Mouse (Mus musculus) hindbrain, embryonic 16.5 days (tissue): Measurements from ENCODE around the gene Gimap7. TPM values are rescaled to one million over a fixed set of nuclear protein-coding genes. Genes with fewer than 3 reads are reported as not detected.

Experiments used
- ATAC-seq: fragments of 200-750 bp; cut with Nextera tagmentation; 2 replicates; pipeline ENCODE4 v1.8.0; 2017; ENCODE audit warnings: moderate TSS enrichment, moderate library complexity
- H3K27ac ChIP-seq: fragments of 300-500 bp; sonication (generic); 2 replicates; pipeline ENCODE4 v1.5.1; 2014; ENCODE audit warnings: low read depth, mild to moderate bottlenecking, control low read depth, low read length, moderate library complexity
- H3K27me3 ChIP-seq: fragments of 300-500 bp; sonication (generic); replicated peaks from 2 replicates; pipeline ENCODE4 v1.6.1; 2014; ENCODE audit warnings: low read length; ENCODE audit not compliant: control insufficient read depth, insufficient read depth
- H3K36me3 ChIP-seq: fragments of 300-500 bp; sonication (generic); 2 replicates; pipeline ENCODE4 v1.6.1; 2014; ENCODE audit warnings: mild to moderate bottlenecking, low read length, moderate library complexity, mixed read lengths; ENCODE audit not compliant: control insufficient read depth, insufficient read depth
- H3K4me1 ChIP-seq: fragments of 300-500 bp; sonication (generic); 2 replicates; pipeline ENCODE4 v1.6.1; 2014; ENCODE audit warnings: low read depth, low read length; ENCODE audit not compliant: control insufficient read depth, insufficient read depth
- H3K4me2 ChIP-seq: fragments of 300-500 bp; sonication (generic); 2 replicates; pipeline ENCODE4 v1.6.1; 2014; ENCODE audit warnings: mild to moderate bottlenecking, low read length, control low read depth, moderate library complexity
- H3K4me3 ChIP-seq: fragments of 300-500 bp; sonication (generic); 2 replicates; pipeline ENCODE4 v1.5.1; 2014; ENCODE audit warnings: mild to moderate bottlenecking, low read length, control low read depth, moderate library complexity
- H3K9ac ChIP-seq: fragments of 300-500 bp; sonication (generic); 2 replicates; pipeline ENCODE4 v1.6.1; 2014; ENCODE audit warnings: low read depth, mild to moderate bottlenecking, control low read depth, low read length, moderate library complexity
- H3K9me3 ChIP-seq: fragments of 300-500 bp; sonication (generic); 2 replicates; pipeline ENCODE4 v1.6.1; 2014; ENCODE audit warnings: mild to moderate bottlenecking, low read length, moderate library complexity; ENCODE audit not compliant: control insufficient read depth
- WGBS: fragments of 180-500 bp; shearing (Covaris S2); extraction: QIAGEN DNeasy Blood & Tissue Kit; methylation state at CpG from one replicate; pipeline ENCODE4 v1.1.7; 2014; 5-methylcytosine and 5-hydroxymethylcytosine counted together
- polyA plus RNA-seq: library from polyadenylated mRNA; unstranded; fragments of >200 nt; fragmentation: Nextera tagmentation; extraction: Ambion mirVana; gene quantifications from 2 replicates; pipeline ENCODE4 v1.2.1, GENCODE M21; 2015

Gene Gimap7
- polyA plus RNA-seq, 1 experiment from 2014 or later = not detected

- no peaks in the 10 kb centered on the region for H3K4me1 ChIP-seq
- no peak for ATAC-seq
- no peaks in the 10 kb centered on the region for H3K27me3 ChIP-seq
- H3K4me2 ChIP-seq = no peak overlapping the region
- no peak overlapping the region for H3K27ac ChIP-seq
- H3K36me3 ChIP-seq = no peaks in the 10 kb centered on the region
- H3K4me3 ChIP-seq = no peak overlapping the region
- no peaks in the 10 kb centered on the region for H3K9me3 ChIP-seq
- 82% methylated on average over 2 of the region's 2 CpGs for WGBS
- H3K9ac ChIP-seq = no peak overlapping the region
Measured at GRCm38 (mm10) chr6:48687077-48687476, 31.3 kb upstream of the Gimap7 start.

DNA sequence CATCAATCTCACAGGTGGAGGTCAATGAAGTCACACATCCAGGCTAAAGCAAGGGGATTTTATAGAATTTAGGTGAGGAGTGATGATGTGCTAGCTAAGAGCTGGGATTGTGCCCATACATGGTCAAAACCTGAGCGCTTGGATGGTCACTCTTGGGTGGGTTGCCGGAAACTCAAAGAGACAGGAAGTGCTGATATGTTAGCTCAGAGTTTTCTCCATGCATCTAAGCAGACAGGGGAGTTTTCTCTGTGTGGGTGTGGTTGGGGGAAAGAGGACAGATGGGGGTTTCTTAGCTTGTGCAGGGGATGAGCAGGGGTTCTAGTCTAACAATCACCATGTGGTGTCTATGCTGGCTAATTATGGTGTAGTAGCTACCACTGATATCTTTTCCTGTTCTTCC is 29.1 kb upstream of the Gimap7 start:
- ATAC-seq = no peak
- Histone ChIP-seq H3K4me1 (no peaks in the 10 kb centered on the region), H3K27me3 (no peaks in the 10 kb centered on the region), H3K4me2 (no peak overlapping the region), H3K27ac (no peak overlapping the region), H3K9me3 (no peaks in the 10 kb centered on the region), H3K36me3 (no peaks in the 10 kb centered on the region), H3K4me3 (no peak overlapping the region), H3K9ac (no peak overlapping the region)
- 92% methylated on average over 2 of the region's 2 CpGs for WGBS

DNA sequence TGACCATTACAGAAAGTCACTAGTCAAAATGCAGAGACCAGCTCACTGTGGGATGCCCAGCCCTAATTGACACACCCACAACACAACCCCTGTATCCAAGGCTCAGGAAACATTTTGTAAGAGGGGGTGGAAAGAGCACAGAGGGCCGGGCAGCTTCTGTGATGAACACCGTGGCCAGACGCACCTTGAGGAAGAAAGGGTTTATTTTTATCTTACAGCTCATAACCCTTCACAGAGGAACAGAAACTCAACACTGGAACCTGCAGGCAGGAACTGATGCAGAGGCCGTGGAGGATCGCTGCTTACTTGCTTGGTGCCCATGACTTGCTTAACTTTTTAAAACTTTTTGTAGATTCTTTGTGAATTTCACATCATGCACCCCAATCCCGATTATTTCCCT is 25.5 kb upstream of the Gimap7 start:
- H3K4me3 ChIP-seq = no peak overlapping the region
- no peak overlapping the region for H3K4me2 ChIP-seq
- WGBS = 89% methylated on average over 6 of the region's 6 CpGs
- ATAC-seq = no peak
- no peaks in the 10 kb centered on the region for H3K9me3 ChIP-seq
- no peaks in the 10 kb centered on the region for H3K36me3 ChIP-seq
- no peak overlapping the region for H3K27ac ChIP-seq
- H3K4me1 ChIP-seq = no peaks in the 10 kb centered on the region
- no peaks in the 10 kb centered on the region for H3K27me3 ChIP-seq
- no peak overlapping the region for H3K9ac ChIP-seq

DNA sequence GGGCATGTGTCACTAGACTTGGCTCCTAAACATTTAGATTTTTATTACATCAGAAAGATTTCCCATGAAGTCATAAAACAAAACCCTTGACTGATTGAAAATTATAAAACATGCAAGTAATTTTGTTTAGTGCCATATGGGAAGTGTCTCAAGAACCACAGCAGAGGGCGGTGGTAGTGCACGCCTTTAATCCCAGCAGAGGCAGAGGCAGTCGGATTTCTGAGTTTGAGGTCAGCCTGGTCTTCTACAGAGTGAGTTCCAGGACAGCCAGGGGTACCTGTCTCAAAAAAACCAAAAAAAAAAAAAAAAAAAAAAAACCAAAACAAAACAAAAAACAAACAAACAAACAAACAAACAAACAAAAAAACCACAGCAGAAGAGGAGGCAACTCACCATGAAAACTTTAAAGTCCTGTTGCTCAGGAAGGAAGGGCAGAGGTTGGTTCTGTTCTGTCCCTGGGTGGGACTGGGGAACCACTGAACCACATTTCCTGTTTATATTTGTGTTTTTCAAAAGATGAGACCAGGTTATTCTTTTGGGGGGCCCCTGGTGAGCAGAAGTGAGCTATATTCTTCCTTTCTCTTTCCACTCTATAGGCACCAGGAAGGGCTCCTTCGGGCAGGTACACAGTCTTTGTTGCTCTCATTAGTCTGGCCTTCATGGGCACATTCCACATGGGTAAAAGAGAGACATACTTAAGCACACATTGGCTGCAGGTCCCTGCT is 21.4 kb upstream of the Gimap7 start:
- Histone ChIP-seq H3K4me1 (no peaks in the 10 kb centered on the region), H3K27ac (no peak overlapping the region), H3K4me3 (no peak overlapping the region), H3K36me3 (no peaks in the 10 kb centered on the region), H3K9me3 (no peaks in the 10 kb centered on the region), H3K9ac (no peak overlapping the region), H3K4me2 (no peak overlapping the region), H3K27me3 (no peaks in the 10 kb centered on the region)
- no peak for ATAC-seq
- WGBS = 85% methylated on average over 4 of the region's 4 CpGs

DNA sequence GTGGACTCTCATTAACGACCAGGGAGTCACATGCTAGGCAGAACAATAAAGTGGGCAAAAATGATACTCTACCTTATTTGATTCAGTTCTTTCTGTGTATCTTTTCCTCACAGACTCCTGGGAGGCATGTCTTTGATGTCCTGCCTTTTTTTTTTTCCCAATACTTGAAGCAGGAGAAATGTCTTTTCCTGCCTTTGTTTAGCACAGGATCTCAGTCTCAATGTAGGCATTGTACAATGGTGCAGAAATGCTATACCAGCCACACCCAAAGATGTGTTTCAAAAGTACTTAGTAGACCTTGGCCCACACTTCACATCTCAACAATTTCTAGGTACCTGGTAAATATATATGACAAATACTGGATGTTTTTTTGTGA is 20.9 kb upstream of the Gimap7 start:
- WGBS = 63% methylated on average over 1 of the region's 1 CpGs
- Histone ChIP-seq H3K4me1 (no peaks in the 10 kb centered on the region), H3K9me3 (no peaks in the 10 kb centered on the region), H3K36me3 (no peaks in the 10 kb centered on the region), H3K4me2 (no peak overlapping the region), H3K27me3 (no peaks in the 10 kb centered on the region), H3K4me3 (no peak overlapping the region), H3K27ac (no peak overlapping the region), H3K9ac (no peak overlapping the region)
- no peak for ATAC-seq

DNA sequence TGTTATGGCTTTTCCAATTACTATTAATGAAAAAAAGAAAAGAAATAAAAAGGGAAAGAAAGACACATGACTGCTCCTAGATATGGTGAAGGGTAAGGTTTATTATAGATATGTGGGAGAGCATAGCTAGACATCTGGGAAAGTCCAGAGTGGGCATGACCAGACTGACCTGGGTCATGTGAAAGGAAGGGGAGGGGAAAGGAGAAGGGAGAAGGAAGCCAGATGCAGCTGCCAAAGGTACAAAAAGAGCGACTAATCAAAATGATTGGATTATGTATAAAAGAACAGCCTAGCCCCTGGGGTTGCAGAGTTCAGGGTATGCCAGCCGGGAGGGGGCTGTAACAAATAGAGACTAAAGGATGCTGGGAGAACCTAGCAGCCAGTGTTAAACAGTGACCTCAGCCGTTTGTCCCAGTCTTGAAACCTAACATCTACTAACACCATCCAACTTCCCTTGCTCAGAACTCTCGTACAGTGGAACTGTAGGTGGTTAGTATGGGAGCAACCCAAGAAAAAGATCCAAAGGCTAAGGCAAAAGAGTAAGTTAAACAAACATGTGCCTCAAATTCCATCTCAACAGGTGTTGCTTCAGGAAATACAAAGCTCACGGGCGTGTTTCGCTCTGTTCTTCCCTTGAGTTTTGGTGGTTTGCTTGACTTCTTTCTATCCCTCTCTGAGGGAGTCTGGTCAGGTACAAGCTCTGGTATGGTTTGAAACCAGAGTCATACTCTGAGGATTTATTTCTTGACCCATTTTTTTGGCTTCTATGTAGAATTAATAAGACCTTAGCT is 20.2 kb upstream of the Gimap7 start:
- Histone ChIP-seq H3K4me2 (no peak overlapping the region), H3K9ac (no peak overlapping the region), H3K4me1 (no peaks in the 10 kb centered on the region), H3K27ac (no peak overlapping the region), H3K4me3 (no peak overlapping the region), H3K36me3 (no peaks in the 10 kb centered on the region), H3K27me3 (no peaks in the 10 kb centered on the region), H3K9me3 (no peaks in the 10 kb centered on the region)
- no peak for ATAC-seq
- 83% methylated on average over 7 of the region's 7 CpGs for WGBS

DNA sequence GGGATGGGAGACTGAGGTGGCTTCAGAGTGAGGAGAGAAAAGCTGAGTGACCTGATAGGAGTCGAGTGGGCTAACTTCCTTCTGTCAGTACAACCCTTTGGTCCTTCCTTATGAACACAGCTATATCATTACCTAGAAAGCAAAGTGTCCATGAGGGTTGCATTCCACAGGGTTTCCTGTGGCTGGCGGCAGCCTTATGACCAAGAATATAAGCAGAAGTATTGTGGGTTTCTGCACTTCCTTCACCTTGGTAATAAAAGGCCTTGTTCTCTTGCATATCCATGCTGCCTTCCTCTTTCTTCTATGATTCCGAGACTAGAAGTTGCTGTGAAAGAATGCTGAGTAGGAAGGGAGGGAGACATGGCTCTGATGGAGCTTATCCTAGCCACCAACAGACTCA is 19.5 kb upstream of the Gimap7 start:
- WGBS = 83% methylated on average over 3 of the region's 3 CpGs
- H3K27ac ChIP-seq = no peak overlapping the region
- no peak overlapping the region for H3K4me2 ChIP-seq
- no peak overlapping the region for H3K9ac ChIP-seq
- no peak overlapping the region for H3K4me3 ChIP-seq
- ATAC-seq = no peak
- H3K27me3 ChIP-seq = no peaks in the 10 kb centered on the region
- H3K4me1 ChIP-seq = no peaks in the 10 kb centered on the region
- no peaks in the 10 kb centered on the region for H3K36me3 ChIP-seq
- H3K9me3 ChIP-seq = no peaks in the 10 kb centered on the region

DNA sequence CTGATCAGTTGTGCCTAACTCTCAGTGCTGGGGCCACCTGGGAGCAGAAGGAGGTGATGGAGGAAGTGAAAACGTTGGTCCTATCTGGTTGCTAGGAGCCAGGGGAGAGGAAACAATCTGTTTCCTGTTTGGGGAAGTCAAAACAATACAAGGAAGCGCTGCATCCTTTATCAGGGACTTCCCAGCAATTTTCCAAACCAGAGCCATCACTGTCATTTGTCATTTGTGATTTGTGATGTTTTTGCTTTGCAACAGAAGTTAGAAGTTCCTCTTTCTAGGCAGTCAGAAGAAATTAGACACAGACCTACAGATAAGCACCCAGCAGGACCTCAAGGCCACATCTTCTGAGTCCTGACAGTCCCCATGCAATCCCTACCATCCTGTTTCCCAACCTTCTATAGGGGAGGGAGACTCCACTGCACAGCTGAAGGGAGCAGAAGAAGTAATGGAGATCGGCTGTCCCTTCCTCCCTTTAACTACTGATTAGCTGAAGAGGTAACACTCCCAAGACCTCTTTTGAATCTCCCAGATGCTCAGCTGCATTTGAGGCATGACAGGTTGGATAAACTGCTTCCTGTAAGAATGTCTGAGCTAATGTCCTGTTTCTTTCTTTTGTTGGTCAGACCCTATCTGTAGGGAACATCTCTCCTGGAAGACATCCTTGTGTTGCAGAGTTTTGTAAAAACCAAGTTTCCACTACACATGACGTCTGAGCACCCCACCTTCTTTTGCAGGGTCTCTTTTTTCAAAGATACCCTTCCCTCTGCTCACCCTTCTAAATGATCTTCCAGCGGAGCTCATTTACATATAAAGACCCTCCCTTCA is 18.0 kb upstream of the Gimap7 start:
- Histone ChIP-seq H3K4me1 (no peaks in the 10 kb centered on the region), H3K27ac (no peak overlapping the region), H3K9ac (no peak overlapping the region), H3K36me3 (no peaks in the 10 kb centered on the region), H3K9me3 (no peaks in the 10 kb centered on the region), H3K4me2 (no peak overlapping the region), H3K4me3 (no peak overlapping the region), H3K27me3 (no peaks in the 10 kb centered on the region)
- WGBS = 62% methylated on average over 5 of the region's 5 CpGs
- ATAC-seq = no peak

DNA sequence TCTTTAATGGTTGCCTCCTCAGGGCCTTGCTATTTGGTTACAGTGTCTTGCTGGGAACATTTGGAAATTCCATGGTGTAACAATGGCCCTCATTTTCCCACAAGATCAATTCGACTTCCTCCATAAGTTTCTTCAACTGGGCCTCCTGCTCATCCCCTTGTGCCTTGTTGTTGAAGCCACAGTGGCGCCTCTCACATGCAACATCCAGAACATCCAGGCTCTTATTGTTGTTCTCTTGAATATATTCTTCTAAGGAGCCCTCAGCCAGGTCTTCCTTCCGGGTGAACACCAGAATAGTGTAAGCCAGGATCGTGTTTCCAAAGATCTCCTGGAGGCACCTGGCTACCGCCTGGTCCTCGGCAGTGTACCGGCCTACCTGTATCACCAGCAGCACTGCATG is 16.3 kb upstream of the Gimap7 start:
- H3K4me1 ChIP-seq = no peaks in the 10 kb centered on the region
- no peak for ATAC-seq
- no peaks in the 10 kb centered on the region for H3K9me3 ChIP-seq
- no peaks in the 10 kb centered on the region for H3K36me3 ChIP-seq
- H3K27me3 ChIP-seq = no peaks in the 10 kb centered on the region
- H3K9ac ChIP-seq = no peak overlapping the region
- H3K27ac ChIP-seq = no peak overlapping the region
- WGBS = 90% methylated on average over 7 of the region's 7 CpGs
- no peak overlapping the region for H3K4me3 ChIP-seq
- H3K4me2 ChIP-seq = no peak overlapping the region
